Mouse (Mus musculus) left cerebral cortex, adult 9 months (tissue): ENCODE results near the gene B2m.

ENCODE experiments used
- DNase-seq, 2 experiments: peaks; one replicate each; pipeline ENCODE4 v3.0.0; 2022; ENCODE audit warnings: low spot score in 2 of 2

Gene B2m

DNA sequence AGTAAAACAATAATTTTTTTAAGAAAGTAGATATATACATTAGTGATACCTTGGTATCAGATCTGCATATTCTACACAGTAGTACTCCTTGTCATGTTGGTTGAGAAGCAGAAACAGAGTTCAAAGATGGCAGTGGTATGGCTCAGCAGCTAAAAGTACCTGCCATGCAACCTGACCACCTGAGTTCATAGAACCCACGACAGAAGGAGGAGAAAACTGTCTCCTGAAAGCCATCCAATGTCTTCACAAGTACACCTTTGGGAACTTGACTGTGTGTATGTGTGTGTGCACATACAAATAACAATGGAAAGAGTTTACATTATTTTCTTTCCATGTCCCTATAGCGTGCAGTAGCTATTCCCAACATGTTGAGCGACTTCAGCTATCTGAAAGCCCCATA, 2.2 kb downstream of the B2m start:
- no peak for DNase-seq

DNA sequence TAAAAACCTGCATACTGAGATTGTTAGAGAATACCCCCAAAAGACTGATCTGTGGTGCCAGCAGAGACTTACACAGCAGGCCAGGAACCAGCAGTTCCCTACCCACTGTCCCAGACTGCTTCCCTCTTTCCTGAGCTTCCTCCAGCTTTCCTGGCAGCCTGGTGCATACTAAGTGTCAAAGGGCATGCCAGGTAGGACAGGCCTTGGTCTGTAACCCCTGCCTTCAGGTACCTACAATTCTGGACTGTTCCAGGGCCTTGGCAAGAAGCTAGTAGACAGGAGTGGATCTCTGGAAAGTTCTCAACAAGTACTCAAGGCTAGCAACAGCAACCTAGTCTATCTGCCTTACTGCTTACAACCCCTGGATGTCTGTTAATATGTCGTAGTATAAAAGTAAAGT, 3.7 kb downstream of the B2m start:
- no peak for DNase-seq

DNA sequence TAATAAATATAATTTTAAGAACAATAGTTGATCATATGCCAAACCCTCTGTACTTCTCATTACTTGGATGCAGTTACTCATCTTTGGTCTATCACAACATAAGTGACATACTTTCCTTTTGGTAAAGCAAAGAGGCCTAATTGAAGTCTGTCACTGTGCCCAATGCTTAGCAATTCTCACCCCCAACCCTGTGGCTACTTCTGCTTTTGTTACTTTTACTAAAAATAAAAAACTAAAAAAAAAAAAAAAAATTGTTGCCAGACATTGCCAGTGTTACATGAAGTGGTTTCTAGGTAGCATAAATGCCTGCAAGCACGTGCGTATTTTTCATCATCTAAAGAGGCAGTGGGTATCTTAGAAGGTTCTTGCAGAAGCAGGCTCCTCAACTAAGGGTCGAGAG, 5.4 kb downstream of the B2m start:
- DNase-seq = no peak

DNA sequence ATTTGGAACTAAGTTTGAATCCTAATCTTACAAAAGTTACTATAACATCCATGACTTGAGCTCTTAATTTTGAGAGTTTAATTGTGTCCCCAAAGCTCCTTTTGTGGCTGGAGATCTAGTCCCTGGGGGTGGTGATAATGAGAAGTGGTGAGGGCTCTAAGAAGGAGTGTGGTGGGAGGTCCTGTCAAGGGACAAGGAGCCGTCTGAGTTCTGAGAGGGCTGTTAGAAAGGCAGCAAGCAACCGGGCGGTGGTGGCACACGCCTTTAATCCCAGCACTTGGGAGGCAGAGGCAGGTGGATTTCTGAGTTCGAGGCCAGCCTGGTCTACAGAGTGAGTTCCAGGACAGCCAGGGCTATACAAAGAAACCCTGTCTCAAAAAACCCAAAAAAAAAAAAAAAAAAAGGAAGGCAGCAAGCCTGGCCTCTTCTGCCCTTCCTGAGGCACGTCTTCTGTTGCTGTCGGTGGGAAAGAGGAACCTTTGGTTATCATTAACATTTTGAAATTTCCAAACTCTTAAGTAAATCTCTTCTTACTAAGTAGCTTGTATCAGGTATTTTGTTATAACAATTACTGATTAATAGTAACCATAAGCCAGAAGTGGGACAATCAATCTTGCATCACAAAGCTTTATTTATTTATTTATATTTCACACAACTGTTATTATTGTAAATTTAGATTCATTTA, 6.3 kb downstream of the B2m start:
- no peak for DNase-seq

DNA sequence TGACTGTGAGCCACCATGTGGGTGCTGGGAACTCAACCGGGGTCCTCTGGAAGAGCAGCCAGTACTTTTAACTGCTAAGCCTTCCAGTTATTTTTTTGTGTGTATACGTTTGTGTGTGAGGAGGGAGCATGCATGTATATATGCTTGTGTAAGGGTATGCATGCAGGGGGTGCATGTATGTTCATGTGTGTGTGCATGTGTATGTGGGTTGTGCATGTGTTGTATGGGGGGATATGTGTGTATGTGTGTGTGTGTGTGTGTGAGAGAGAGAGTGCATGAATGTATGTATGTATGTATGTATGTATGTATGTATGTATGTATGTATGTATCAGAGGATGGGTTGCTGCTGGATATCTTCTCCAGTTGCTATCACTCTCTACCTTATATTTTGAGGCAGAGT, 7.0 kb downstream of the B2m start:
- no peak for DNase-seq

DNA sequence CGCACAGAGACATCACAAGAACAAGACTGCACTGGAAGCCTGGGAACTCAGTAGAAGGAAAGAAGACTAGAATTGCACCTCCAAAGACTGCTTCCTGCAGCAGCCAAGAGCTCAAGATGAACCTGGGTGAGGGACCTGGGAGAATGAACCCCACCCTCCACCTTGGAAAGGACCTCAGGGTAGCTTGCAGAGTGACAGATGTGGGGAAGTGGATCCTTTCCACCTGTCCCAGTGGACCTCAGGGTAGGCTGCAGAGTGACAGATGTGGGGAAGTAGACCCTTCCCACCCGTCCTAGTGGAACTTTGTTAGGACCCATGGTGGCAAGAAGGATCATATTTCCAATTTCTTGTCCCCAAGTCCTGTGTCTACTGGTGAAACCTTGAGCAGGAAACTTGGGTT, 7.8 kb downstream of the B2m start:
- no peak for DNase-seq

DNA sequence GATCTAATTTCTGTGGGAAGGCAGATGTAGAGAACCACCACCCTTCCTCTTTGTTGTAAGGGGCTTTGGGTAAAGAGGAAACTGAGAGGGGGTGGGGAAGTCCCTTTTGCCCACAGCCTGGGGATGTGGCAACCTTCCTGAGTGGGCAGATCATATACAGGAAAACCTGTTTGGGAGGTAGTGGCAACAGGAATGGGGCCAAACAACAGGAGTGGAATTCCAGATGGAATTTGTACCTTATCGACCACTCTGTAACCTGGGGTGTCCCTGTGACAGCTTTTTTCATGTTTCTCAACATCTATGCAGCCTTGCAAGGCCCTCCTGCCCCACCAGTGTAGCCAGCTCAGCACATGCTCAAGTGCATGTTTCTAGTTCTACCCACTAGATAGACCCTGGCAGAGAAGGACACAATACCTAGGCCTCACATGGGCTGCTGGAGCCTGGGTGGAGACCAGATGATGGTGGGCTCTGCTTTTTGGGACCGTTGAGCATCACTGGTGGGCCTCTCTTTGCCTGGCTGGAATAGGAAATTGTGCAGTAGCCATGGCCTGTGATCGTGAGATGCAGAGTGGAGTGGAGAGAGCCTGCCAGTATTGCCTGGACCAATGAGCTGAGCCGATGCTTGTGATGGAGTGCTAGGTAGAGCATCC, 8.7 kb downstream of the B2m start:
- no peak for DNase-seq

DNA sequence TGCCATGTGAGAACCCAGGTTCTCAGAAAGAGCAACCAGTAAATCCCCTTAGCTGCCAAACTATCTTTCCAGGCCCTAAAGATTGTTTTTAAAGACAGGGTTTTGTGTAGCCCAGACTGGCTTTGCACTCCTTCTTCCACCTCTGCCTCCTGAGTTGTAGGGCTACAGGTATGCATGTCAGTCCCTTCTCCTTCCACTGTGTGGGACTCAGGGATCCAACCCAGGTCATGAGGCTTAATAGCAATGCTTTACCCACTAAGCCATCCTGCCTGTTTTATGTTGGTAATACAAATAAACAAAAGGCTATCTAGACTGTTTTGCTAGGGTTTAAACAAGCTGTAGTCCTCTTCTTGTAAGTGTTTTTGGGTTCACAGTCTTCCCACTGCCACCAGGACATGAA, 10.1 kb downstream of the B2m start:
- DNase-seq = no peak

DNA sequence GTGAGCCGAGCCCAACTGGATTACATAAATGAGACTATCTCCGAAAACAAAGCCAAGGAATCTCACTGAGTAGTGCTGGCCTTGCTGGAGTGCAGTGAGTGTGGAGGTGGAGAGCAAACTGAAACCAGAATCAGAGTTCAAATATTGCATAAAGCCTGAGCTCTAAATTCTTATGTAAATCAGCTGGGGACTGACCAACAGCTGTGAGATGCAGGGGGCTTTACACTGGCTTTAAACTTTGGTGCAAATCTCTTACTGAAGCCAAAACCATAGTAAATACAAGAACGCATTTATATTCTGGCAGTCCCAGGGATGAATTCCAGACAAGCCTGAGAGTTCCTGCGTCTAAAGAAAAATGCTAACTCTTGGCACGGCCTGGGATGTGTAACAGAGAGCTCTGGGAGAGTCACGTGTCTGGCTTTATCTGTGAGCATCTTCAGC, 10.9 kb downstream of the B2m start:
- DNase-seq = no peak

DNA sequence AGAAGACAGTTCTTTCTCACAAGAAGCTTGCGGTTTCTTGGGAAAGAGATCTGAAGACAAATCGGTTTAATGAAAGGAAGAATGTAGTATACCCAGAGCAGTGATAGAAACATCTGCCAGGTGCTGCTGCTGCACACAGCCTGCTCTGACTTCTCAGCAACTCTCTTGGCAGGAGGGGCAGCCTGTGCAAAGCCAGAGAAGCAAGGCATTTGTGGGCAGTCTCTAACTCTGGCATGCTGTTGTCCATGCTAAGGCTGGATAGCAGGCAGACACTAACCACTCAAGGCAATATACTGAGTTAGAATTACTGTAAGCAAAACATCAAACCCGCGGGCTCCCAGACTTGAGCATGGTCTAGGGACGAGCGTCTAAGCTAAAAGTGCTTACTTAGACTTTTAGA, 12.2 kb downstream of the B2m start:
- DNase-seq = no peak

DNA sequence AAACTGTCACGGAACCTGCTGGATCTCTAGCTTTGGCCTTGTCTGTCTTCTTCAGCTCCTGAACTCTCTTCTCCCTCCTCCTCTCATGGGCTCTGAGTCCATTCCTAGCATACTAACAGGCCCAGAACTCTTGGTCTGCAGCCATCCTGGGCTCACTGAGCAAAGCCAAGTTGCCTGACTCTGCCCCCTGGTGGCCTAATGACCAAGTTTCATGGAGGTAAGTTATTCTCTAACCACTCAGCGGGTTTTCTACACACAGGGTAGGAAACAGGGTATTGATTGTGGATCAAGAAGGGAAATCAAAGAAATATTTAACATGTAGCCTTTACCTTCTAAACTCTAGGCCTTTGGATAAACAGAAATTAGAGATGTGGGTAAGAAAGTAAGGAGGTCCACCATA, 13.2 kb downstream of the B2m start, which contains the start of gene Trim69:
Gene Trim69 (plus strand): TSS at position 21 of the 400 bp plus-strand sequence.
- DNase-seq = peak in 1 of 2 experiments; percentile 83

DNA sequence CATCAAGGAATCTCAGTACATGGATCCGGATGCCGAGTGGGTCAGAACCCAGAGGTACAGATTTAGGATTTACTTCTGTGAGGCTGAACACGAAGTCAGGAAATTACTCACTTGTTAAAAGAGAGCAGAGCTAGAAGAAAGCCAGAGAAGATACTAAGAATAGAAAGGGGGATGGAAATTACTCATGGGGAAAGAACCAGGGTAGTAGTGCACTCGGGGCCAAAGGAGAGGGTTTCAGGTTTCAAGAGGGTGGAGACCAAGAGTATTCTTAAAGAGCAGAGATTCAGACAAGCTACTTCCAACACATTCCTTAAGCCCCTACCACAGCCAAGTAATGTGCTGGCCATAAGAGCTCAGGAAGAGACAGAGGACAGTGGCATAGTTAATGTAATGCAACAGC, 14.1 kb downstream of the B2m start:
- no peak for DNase-seq

DNA sequence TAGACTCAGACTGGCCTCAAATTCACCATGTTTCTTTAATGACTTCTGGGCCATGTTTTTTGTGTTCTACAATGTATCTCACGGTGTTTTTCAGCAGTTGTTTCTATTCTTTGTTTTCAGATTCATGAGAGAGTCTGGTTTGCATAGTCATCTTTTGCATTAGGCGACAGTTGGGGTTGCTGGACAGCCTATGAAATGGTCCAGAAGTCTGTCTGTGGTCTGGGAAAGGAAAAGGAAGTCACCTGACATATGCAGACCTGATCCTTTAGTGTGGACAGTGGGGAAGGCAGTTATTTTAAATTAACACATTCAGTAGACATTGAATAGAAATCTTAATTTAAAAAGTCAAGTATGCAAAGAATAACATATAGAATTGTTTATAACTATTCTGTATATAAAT, 15.0 kb downstream of the B2m start:
- DNase-seq = no peak

DNA sequence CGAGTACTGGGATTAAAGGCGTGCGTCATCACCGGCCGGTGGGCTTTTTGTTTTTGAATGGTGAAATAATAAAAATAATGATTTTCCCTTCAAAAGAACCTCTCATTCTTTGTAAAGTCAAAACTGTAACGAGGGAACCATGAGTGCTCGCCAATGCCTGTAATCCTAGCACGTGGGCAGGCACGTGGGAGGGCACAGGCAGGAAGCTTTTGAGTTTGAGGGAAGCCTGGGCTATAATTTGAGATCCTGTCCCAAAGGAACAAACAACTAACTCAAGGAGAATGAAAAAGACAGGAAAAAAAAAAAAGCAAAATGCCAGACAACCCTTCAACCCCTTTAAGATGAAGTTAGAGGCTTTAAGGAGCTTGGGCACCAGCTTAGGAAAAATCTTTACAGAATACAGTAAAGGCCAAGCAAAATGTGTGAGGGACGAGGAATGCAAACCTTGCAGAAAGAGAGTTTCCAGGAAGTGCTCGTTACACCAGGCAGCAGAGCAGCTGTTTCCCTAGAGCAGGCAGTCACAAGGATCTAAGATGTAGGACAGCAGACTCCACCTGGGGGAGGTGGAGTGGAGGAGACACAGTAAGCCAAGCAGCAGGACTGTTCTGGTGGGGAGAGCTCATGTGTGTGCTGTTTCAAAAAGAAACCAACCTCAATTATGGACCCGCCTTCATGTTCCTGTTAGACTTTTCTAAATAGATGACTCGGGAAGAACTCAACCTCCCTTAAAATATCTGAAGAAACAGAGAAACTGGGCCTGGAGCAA, 16.1 kb downstream of the B2m start:
- DNase-seq = peak in 1 of 2 experiments; percentile 39

DNA sequence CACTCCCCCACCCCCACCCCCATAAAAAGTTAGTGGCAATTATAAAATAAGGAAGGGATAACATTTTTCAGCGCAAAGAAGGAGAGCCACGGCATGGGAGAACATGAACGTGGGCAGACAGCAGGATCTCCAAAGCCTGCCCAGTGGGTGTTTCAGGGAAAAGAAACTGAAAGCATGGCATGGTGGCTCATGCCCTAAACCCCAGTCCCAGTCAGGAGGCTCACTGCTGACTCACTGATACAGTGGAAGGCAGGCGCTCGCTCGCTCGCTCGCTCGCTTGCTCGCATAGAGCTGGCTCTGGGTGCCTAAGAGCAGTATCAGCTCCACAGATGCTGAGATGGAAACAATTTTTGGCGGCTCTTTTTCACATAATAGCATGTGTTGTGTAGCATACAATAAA, 16.8 kb downstream of the B2m start:
- no peak for DNase-seq

DNA sequence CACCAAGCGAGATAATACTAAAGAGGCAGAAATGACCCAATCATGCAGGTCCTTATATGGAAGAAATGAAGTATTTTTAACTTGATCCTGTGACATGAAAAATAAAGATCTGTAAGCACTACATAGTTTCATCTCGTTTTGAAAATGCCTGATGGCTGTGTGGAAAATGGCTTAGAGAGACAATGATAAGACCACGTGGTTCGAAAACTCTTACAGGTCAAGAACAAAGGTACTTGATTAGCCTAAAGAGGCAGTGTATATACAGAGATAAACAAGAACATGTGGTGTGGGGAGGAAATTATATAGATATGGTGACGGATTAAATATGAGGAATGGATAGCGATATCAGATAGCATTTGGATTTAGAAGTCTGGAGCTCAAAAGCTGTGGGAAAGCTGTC, 23.8 kb downstream of the B2m start:
- DNase-seq = no peak

DNA sequence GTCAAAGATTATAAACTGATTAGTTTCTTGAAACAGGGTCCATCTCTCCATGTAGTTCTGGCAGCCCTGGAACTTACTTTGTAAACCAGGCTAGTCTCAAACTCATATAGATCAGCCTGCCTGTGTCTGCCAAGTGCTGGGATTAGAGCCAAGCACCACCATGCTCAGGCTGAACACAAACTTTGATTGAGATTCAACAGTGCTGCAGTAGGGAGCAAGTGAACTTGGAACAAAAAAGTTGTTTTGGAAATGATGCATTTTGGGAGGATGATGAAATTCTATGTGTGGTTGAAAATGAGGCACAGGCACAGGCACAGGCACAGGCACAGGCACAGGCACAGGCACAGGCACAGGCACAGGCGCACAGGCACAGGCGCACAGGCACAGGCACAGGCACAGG, 24.7 kb downstream of the B2m start:
- no peak for DNase-seq

DNA sequence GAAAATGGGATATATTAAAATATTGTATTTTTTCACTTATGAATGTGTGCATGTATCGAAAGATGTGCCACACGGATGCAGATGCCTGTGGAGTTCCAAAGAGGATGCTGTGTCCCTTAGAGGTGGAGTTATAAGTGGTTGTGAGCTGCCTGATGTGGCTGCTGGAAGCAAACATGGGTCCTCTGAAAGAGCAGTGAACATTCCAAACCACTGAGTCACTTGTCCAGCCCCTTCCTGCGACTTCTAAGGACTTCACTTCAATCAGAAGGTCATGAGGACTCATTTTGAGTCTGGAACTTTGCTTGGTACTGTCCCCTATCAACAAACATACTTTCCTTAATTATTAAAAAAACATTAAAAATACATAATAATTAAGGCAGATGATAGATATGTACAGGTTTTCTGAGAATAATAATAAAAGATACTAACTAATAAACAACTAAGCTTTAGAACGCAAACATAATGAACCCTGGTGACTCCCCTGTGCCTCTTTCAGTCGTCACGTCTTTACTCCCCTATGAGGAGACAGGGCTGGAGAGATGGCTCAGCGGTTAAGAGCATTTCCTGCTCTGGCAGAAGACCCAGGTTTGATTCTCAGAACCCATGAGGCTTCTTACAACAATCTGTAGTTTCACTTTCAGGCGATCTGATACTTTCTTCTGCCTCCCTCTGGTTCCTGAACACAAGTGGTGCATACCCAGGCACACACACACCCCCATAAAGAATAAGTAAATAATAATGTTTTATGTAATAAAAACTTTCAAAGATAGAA, 32.8 kb downstream of the B2m start:
- no peak for DNase-seq

DNA sequence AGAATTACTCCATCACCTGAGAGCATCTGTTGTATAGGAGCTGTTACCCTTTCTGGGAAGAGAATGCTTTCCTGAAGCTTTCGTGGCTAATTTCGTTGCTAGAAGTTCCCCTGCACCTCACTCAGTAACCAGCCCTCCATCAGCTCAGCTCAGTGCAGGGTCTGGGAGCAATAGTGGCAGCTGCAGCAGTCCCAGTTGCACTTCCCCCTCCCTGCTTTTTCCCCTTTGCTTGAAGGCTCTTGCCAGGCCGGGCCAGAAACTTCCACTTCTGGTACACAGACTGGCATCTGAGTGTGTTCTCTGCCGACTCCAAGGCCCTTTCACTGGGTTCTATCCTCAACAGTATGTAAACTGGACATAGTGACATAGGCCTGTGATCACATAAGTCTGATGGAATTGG, 37.6 kb downstream of the B2m start:
- DNase-seq = no peak

DNA sequence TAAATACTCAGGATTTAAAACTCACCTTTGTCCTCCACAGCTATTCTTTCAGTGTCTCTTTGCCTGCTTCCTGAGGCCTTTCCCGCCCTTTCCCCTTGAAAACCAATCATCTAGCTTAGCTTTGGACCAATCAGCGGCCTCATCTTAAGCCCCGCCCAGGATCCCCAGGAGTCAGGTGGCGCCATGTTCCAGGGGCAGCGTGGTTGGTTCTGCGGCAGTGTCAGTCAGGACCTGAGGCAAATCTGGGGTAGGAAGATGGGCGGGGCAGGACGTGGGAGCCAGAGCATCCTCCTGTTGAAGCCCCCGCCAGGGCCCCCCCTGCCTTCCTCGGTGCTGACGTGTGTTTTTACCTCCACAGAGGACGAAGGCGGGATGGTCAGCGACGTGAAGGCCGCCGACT, 38.6 kb downstream of the B2m start, which contains the start of the genes Patl2 and Terb2:
Gene Patl2 (minus strand): TSS at position 84 of the 400 bp plus-strand sequence.
Gene Terb2 (plus strand): TSS at position 167 of the 400 bp plus-strand sequence.
- no peak for DNase-seq

DNA sequence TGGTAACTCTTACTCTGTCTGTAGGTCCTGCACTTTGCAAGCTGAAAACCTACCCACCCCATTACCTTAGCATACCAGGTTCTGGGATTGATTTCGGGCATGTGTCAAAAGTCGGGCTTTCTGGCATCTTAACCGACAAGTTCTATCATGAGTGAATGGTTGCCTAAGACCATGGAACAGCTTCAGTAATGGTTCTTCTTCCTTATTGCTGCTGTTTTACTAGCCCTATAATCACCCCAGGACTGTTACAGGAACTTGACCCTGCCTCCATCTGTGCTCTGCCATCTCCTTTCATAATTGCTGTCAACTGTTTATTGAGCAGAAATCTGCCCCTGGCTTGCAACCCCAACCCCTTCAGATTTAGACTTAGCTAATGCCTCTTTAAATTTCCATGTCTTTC, 39.3 kb downstream of the B2m start:
- DNase-seq = no peak

DNA sequence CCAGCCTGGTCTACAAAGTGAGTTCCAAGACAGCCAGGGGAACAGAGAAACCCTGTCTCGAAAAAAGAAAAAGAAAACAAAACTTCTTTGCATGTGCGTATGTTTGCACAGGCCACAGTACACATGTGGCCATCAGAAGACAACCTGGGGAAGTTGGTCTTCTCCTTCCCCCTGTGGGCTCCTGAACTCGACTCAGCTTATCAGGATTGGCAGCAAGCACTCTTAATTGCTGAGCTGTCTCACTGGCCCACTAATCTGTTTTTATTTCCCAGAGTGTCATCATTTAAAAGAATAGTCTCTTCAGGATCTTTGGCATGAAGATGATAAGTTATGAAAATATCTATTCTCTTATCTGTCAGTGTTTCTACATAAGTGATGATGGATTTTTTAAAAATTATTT, 44.4 kb downstream of the B2m start:
- DNase-seq = no peak
